Mouse (Mus musculus) lung, adult 2 months (tissue): Measurements from ENCODE around the gene Gm49322. TPM values are rescaled to one million over a fixed set of nuclear protein-coding genes. Genes with fewer than 3 reads are reported as not detected.

Experiments used
- DNase-seq: peaks from one replicate; pipeline ENCODE4 v3.0.0; 2022
- H3K4me1 ChIP-seq: fragments of 200-500 bp; 2 replicates; pipeline ENCODE4 v1.6.1; 2011; ENCODE audit warnings: low read length; ENCODE audit not compliant: control insufficient read depth, insufficient read depth
- H3K4me3 ChIP-seq: fragments of 200-500 bp; replicated peaks from 2 replicates; pipeline ENCODE3; 2011; ENCODE audit warnings: low read depth, mild to moderate bottlenecking, control low read depth, low read length; ENCODE audit errors: extremely low read depth
- CTCF ChIP-seq: fragments of 200-500 bp; IDR thresholded peaks from 2 replicates; pipeline ENCODE4 v1.5.1; 2011; ENCODE audit warnings: mild to moderate bottlenecking, low read length, control low read depth; ENCODE audit not compliant: insufficient read depth
- POLR2A ChIP-seq: fragments of 200-500 bp; IDR thresholded peaks from 2 replicates; pipeline ENCODE4 v1.6.1; 2011; ENCODE audit warnings: low read depth, mild to moderate bottlenecking, control low read depth, low read length, borderline replicate concordance; ENCODE audit errors: extremely low read depth
- WGBS: fragments of 180-500 bp; shearing (Covaris S2); methylation state at CpG from one replicate; pipeline ENCODE4 v1.1.7; 2018; 5-methylcytosine and 5-hydroxymethylcytosine counted together
- polyA plus RNA-seq: library from polyadenylated mRNA; depleted of rRNA; stranded (reverse); fragments of >200 nt; gene quantifications from 2 replicates; pipeline ENCODE4 v1.2.3, GENCODE M21; 2012

Gm49322 gene
- polyA plus RNA-seq, 1 experiment = 2.2 TPM

DNA sequence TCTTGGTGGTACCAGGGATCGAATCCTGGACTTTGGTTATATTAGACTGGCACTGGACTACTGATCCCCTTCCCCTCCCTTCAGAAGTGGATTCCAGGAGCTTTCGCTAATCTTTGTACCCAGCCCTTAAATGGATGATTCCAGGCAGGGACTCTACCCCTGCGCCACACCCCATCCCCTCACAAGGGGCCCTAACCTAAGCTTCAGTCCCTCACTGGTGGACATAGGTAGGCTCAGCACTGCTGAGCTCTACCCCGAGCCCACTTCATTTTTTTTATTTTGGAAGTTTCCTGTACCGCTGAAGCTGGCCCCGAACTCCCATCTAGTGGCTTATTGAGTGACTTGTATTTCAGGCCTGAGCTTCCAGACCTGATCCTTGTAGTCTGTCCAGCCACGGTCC lies 2.5 kb upstream of the Gm49322 start:
- TF ChIP-seq CTCF = no peak
- TF ChIP-seq POLR2A = no peak
- peak overlapping the region; percentile 94 for H3K4me3 ChIP-seq

GRCm38 (mm10) chr10:80604001-80604509 lies 1.8 kb upstream of the Gm49322 start:
- H3K4me1 ChIP-seq = peaks cover 3% of the 10 kb centered on the region; the same call in 1 of the 2 replicates
- 80% methylated on average over 7 of the region's 7 CpGs for WGBS
- no peak for TF ChIP-seq CTCF
- no peak for TF ChIP-seq POLR2A
- no peak for DNase-seq
- H3K4me3 ChIP-seq = no peak overlapping the region

More for the DNA sequence above, 2.5 kb upstream of the Gm49322 start:
- peaks cover 3% of the 10 kb centered on the region; the same call in 1 of the 2 replicates for H3K4me1 ChIP-seq
- WGBS = 15% methylated on average over 7 of the region's 7 CpGs
- no peak for DNase-seq

DNA sequence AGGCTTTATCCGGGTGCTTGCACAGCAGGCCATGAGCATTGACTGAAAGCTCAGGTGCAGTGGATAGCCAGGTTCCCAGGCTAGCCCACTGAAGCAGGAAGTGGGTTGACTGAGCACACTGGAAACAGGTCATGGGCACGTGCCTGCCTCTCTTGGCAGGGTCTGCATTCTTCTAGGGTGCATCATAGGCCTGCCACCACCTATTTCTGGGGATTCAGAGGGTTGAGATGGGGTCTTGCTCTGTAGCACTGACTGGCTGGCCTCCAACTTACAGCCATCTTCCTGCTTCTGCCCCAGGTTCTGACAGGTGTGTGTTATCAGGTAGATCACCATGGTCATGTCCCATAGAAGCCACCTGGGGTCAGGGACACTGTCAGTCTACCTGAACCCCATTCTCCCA lies 833 bp upstream of the Gm49322 start:
- no peak for DNase-seq
- TF ChIP-seq POLR2A (no peak), CTCF (no peak)
- Histone ChIP-seq H3K4me1 (peaks cover 3% of the 10 kb centered on the region; the same call in 1 of the 2 replicates), H3K4me3 (no peak overlapping the region)
- WGBS = 73% methylated on average over 2 of the region's 2 CpGs

DNA sequence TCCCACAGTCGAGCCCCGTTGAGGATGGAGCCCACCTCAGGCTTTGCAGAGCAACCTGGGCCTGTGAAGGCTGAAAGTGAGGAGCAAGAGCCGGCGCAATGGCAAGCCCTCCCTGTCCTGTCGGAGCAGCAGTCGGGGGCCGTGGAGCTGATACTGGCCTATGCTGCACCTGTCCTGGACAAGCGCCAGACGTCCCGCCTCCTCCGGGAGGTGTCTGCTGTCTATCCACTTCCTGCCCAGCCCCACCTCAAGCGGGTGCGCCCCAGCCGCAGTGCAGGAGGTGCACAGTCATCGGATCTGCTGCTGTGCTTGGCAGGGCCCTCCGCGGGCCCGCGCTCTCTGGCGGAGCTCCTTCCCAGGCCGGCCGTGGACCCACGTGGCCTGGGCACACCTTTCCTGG lies 485 bp downstream of the Gm49322 start:
- no peak overlapping the region for H3K4me3 ChIP-seq
- WGBS = 78% methylated on average over 23 of the region's 23 CpGs
- DNase-seq = no peak
- H3K4me1 ChIP-seq = peaks cover 7% of the 10 kb centered on the region; the same call in 1 of the 2 replicates
- TF ChIP-seq POLR2A = no peak
- TF ChIP-seq CTCF = no peak

GRCm38 (mm10) chr10:80606737-80607350 lies 1.0 kb downstream of the Gm49322 start:
- no peak for DNase-seq
- Histone ChIP-seq H3K4me1 (peaks cover 7% of the 10 kb centered on the region; the same call in 1 of the 2 replicates), H3K4me3 (no peak overlapping the region)
- 93% methylated on average over 34 of the region's 34 CpGs for WGBS
- no peak for TF ChIP-seq POLR2A
- TF ChIP-seq CTCF = no peak

GRCm38 (mm10) chr10:80608435-80608834 lies 2.6 kb downstream of the Gm49322 start:
- no peak overlapping the region for H3K4me3 ChIP-seq
- H3K4me1 ChIP-seq = peaks cover 4% of the 10 kb centered on the region; the same call in 1 of the 2 replicates
- TF ChIP-seq CTCF (no peak), POLR2A (no peak)
- WGBS = 85% methylated on average over 3 of the region's 3 CpGs
- DNase-seq = no peak

GRCm38 (mm10) chr10:80609269-80609924 lies 3.6 kb downstream of the Gm49322 start:
- Histone ChIP-seq H3K4me3 (no peak overlapping the region), H3K4me1 (peaks cover 4% of the 10 kb centered on the region; the same call in 1 of the 2 replicates)
- WGBS = 88% methylated on average over 10 of the region's 10 CpGs
- TF ChIP-seq CTCF = no peak
- TF ChIP-seq POLR2A = no peak
- no peak for DNase-seq

GRCm38 (mm10) chr10:80610116-80610785 lies 4.4 kb downstream of the Gm49322 start:
- TF ChIP-seq POLR2A = no peak
- no peak for TF ChIP-seq CTCF
- DNase-seq = no peak
- no peak overlapping the region for H3K4me3 ChIP-seq
- 86% methylated on average over 9 of the region's 9 CpGs for WGBS
- H3K4me1 ChIP-seq = peaks cover 4% of the 10 kb centered on the region; the same call in 1 of the 2 replicates

GRCm38 (mm10) chr10:80611024-80611423 lies 5.2 kb downstream of the Gm49322 start:
- peak; percentile 86 for TF ChIP-seq CTCF
- TF ChIP-seq POLR2A = no peak
- DNase-seq = peak; percentile 51
- 32% methylated on average over 4 of the region's 4 CpGs for WGBS
- Histone ChIP-seq H3K4me1 (peaks cover 4% of the 10 kb centered on the region; the same call in 1 of the 2 replicates), H3K4me3 (no peak overlapping the region)
